Mouse (Mus musculus): Measurements from ENCODE around the gene Hoxa7. TPM values are rescaled to one million over a fixed set of nuclear protein-coding genes. Genes with fewer than 3 reads are reported as not detected.

Hoxa7 gene
- total RNA-seq, 2 experiments from 2014 or later = not detected

- DNase-seq (ENCODE audit: low spot score in 2 of 2) = no peak
- intact Hi-C loops (cut with DNase I) = no loop called here
Observed at GRCm38 (mm10) chr6:52242801-52243332, 21.2 kb upstream of the Hoxa7 start.

GRCm38 (mm10) chr6:52241001-52241621 is 19.5 kb upstream of the Hoxa7 start:
- intact Hi-C loops (cut with DNase I) = no loop called here
- DNase-seq (ENCODE audit: low spot score in 2 of 2) = no peak

GRCm38 (mm10) chr6:52240389-52241000 is 18.8 kb upstream of the Hoxa7 start, which contains the start of gene Hoxa10:
TSS of gene Hoxa10 (minus strand) at chr6:52240854.
- peak; percentile 37 to 48 for DNase-seq (ENCODE audit: low spot score in 2 of 2)
- intact Hi-C loops (cut with DNase I) = no loop called here

DNA sequence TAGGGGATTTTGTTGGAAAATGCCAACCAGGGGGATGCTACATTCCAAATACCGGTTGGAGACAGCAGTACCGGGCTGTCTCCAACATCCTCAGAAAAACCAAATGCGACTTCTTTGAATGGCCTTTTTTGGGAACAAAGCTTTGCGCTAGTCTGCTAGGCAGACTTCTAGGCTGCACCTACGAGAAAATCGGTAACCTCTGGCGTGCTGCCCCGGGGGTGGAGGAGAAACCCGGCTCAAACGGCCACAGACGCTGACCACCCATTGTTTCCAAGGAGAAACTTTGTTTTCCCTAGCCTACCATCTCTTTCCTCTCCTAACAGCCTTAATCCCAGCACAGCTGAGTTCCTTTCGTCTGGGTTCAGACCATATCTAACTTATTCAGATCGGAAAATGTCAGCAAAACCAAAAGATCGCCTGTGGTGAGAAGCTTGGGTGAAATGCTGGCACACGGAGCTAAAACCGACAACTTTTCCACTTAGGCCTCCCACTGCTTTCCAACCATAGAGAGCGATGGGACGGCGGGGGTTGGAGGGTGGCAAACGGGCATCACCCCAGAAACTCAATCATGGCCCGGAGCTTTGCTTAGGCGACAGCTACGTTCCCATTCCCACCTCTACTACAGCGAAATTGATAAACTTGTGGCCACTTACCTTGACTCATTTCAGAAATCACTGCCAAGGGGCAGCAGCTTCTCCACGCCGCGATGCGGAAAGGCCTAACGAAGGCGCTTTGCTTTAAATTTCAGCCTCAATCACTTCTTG is 18.2 kb upstream of the Hoxa7 start:
- DNase-seq (ENCODE audit: low spot score in 2 of 2) = no peak
- intact Hi-C loops (cut with DNase I) = no loop called here

DNA sequence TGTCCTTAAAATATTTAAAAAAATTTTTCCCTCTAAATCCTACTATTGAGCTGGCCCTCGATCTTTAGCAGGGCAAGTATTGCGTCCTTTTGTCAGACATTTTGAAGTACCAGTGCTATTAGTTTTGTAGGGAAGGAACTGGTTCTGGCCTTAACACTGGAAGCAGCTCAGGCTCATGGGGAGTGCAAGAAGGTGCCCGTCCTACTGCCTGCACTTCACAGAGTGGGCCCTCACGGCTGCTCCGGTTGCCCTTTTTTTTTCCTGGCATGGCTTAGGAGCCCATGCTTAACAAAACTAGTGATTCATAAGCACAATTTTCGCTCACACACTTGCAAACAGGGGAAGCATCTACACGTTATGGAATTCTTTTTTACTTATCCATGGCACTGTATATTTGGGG is 17.3 kb upstream of the Hoxa7 start:
- DNase-seq (ENCODE audit: low spot score in 2 of 2) = no peak
- intact Hi-C loops (cut with DNase I) = no loop called here

DNA sequence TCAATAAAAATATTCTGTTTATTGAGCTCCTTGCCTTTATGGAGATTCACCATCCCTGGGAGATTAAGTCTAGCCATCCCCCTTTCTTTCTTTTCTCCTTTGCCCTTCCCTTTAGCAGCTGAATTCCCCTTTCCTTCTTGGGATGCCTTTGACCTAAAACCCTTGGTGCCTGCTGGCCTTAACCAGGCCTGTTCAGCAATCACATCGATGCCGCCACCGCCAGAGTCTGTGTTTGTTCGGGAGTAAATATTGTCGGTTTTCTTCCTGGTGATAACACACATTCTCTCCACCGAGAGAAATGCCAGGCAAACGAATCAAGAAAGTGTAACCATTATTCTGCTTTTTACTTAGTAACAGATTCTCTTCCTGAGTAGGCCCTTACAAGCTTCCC is 16.5 kb upstream of the Hoxa7 start:
- no peak for DNase-seq (ENCODE audit: low spot score in 2 of 2)
- intact Hi-C loops (cut with DNase I) = no loop called here

GRCm38 (mm10) chr6:52237346-52238154 is 15.9 kb upstream of the Hoxa7 start:
- intact Hi-C loops (cut with DNase I) = no loop called here
- no peak for DNase-seq (ENCODE audit: low spot score in 2 of 2)

- DNase-seq (ENCODE audit: low spot score in 2 of 2) = no peak
- intact Hi-C loops (cut with DNase I) = no loop called here
Observed at GRCm38 (mm10) chr6:52236806-52237205, 15.2 kb upstream of the Hoxa7 start.

GRCm38 (mm10) chr6:52235866-52236265 is 14.2 kb upstream of the Hoxa7 start:
- intact Hi-C loops (cut with DNase I) = no loop called here
- DNase-seq (ENCODE audit: low spot score in 2 of 2) = no peak

- intact Hi-C loops (cut with DNase I) = no loop called here
- no peak for DNase-seq (ENCODE audit: low spot score in 2 of 2)
Observed at GRCm38 (mm10) chr6:52235267-52235666, 13.6 kb upstream of the Hoxa7 start.

DNA sequence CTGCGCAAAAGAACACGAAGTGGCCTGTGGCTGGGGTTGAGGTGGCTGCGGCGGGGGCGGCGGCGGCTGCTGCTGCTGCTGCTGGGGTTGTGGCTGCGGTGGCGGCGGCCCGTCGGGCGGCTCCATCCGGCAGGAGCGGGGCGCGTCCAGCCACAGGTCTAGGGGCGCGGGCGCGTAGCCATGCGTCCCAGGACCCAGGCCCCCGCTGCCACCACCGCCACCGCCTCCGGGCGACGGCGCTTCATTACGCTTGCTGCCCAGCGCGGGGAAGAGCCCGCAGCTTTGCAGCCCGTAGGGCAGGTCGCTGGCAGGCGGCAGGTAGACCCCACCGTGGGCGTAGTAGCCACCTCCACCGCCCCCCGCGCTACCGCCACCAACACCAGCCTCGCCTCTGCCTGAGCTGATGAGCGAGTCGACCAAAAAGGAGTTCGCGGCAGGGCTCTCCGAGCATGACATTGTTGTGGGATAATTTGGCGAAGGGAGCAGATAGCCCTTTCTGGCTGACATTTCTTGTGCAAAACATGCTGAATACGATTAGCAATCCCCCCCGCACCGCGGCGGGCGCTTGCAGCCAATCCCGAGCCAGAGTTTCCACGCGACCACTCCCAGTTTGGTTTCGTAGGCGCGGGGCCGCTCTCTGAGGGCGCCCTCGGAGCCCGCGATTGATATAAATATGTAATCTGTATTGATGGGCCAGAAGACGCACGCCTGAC is 12.9 kb upstream of the Hoxa7 start:
- DNase-seq (ENCODE audit: low spot score in 2 of 2) = no peak
- intact Hi-C loops (cut with DNase I) = loop anchor here (5.0 kb wide), 1 partner anchor 1052 kb away; no protein-coding TSS in a partner anchor

DNA sequence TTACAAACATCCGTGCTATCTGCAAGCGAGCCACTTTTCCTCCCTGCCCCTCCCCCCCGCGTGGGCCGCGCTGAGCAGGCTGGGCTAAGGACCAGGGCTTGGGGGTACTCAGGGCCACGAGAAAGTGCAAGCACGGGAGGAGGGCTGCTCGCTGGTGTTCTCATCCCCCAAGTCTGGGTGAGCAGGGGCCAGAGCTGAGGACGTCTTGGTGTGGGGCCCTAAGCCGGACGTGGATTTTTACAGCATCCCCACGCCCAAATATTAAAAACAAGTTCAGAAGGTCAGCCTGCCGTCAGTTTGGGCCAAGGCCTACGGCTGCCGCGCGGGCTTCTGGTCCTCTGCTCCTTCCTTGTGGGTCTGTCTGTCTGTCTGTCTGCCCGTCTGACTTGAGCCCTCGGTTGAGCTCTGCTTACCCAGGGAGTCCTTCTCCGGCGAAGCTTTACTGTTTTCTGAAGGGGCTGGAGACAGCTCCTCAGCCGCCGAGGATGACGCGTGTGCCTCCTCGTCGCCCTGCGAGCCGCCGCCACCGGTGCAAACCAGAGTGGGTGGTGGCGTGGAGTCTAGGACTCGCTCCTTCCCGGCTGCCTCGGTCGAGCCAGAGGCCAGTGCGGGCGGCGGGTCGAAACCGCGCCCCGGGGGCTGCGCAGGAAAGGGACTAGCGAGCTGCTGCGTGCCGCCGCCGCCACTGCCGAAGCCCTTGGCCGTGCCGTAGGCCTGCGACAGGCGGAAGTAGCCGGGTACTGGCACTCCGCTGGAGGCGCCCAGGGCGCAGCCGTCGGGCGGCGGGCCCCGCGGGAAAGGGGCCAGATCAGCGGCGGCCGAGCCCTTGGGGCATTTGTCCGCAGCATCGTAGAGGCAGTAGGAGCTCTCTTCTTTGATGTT is 12.1 kb upstream of the Hoxa7 start:
- intact Hi-C loops (cut with DNase I) = loop anchor here (5.0 kb wide), 1 partner anchor 1051 kb away; no protein-coding TSS in a partner anchor
- no peak for DNase-seq (ENCODE audit: low spot score in 2 of 2)

GRCm38 (mm10) chr6:52232984-52233545 is 11.4 kb upstream of the Hoxa7 start:
- intact Hi-C loops (cut with DNase I) = loop anchor here (5.0 kb wide), 1 partner anchor 1051 kb away; no protein-coding TSS in a partner anchor
- no peak for DNase-seq (ENCODE audit: low spot score in 2 of 2)

DNA sequence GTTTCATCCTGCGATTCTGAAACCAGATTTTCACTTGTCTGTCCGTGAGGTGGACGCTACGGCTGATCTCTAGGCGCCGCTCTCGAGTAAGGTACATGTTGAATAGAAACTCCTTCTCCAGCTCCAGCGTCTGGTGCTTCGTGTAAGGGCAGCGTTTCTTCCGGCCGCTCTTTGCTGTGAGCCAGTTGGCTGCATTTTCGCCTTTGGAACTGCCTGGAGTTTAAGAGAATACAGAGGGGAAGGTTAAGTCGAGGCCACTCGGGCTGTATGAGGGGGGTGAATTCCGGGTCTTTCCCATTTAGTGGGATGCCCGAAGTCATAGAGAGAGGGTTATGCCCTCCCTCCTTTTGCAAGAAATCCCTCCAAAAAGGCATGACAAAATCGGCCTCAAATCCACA is 10.9 kb upstream of the Hoxa7 start:
- DNase-seq (ENCODE audit: low spot score in 2 of 2) = no peak
- intact Hi-C loops (cut with DNase I) = loop anchor here (5.0 kb wide), 1 partner anchor 1050 kb away; no protein-coding TSS in a partner anchor

DNA sequence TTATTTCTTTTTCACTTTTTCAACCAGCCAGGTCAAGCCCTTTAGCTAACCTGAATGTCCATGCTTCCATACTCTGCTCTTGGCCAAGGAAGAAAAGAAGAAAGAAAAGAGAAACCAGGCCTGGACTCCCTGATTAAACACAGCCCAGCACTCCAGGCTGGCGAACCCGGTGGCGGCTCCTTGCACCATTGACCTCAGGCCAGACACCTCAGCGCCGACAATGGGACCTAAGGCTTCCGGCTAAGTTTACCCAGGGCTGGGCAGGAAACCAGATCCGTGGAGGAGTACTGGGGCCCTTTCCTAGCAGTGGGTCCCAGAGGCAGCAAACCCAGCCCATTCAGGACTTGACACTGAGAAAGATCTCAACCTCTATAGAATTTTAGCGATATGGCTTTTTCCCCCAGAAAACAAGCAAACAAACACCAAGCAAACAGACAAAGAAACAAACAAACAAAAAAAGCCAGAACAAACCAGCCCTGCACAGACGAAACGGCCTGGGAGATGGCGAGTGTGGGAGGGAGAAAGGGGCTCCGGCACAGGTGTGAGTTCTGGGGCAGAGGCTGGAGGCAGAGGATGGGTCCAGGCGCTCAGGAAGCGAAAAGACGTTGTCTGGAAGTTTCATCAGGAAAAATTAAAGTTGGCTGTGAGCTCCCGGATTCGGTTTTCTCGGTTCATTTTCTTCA is 10.4 kb upstream of the Hoxa7 start:
- intact Hi-C loops (cut with DNase I) = loop anchor here (5.0 kb wide), 1 partner anchor 1050 kb away; no protein-coding TSS in a partner anchor
- no peak for DNase-seq (ENCODE audit: low spot score in 2 of 2)

GRCm38 (mm10) chr6:52230516-52231165 is 9.0 kb upstream of the Hoxa7 start, which contains the start of gene Hoxa9:
TSS of gene Hoxa9 (minus strand) at chr6:52231089.
- no peak for DNase-seq (ENCODE audit: low spot score in 2 of 2)
- intact Hi-C loops (cut with DNase I) = loop anchor here (5.0 kb wide), 1 partner anchor 1048 kb away; no protein-coding TSS in a partner anchor
